Mouse (Mus musculus): ENCODE results near the gene Abcf3. TPM values are rescaled to one million over a fixed set of nuclear protein-coding genes. Genes with fewer than 3 reads are reported as not detected.

The Abcf3 gene
- 24.6 and 28.4 TPM in 2 replicates for polyA plus RNA-seq (2015; fragmentation: Nextera tagmentation; extraction: Ambion mirVana)

DNA sequence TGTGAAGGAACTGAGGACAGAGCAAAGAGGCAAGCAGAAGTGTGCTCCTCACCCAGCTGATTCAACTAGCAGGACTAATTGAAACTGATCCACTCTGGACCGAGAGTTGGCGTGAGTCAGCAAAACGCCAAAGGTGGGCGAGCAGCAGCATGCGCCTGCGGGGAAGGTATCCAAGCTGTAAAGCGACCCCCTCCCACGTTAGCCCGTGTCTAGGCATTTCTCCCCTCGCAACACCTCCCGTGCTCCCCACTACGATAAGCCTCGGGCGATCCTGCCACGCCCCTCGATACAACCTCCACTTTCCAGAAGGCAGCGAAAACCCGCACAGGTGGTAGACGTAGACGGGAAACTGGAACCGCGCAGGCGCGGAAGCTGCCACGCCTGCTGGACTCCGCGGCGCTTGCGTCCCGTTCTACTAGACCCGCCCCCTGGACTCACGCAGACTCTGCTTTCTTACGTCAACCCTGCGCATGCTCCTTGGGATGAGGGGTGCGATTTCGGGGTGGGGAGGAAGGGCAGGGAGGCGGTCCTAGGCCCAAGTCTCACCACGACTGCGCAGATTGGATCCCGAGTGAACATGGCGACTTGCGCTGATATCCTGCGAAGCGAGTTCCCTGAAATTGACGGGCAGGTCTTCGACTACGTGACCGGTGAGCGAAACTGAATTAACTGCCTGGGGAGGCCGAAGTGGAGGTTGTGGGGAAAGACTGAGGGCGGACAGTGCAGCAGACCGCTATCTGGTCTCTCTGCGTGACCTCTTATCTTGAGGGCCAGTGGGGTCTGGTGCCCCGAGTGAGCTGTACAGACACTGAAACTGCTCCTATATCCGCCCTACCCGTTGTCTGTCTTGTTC is at the start of gene Abcf3:
TSS of gene Abcf3 (plus strand) at position 482 of the 853 bp plus-strand sequence.
- Histone ChIP-seq H3K27me3 (no peaks in the 10 kb centered on the region), H3K4me2 (peak within 1 kb of the TSS; percentile 85), H3K9me3 (replicated peaks) (no peaks in the 10 kb centered on the region), H3K27ac (replicated peaks) (peak within 1 kb of the TSS; percentile 85), H3K9ac (peak within 1 kb of the TSS; percentile 75), H3K4me3 (replicated peaks) (peak within 1 kb of the TSS; percentile 84), H3K36me3 (replicated peaks) (peaks cover 62% of the 10 kb centered on the region), H3K4me1 (replicated peaks) (peaks cover 32% of the 10 kb centered on the region)
- WGBS (ENCODE audit: insufficient replicate concordance) = under 1% methylated on average over 56 of the region's 56 CpGs
- peak; percentile 98 for ATAC-seq (ENCODE audit: insufficient read depth)

- peak within 1 kb of the TSS; percentile 68 for H3K9ac ChIP-seq
- H3K4me3 ChIP-seq (replicated peaks) = peak within 1 kb of the TSS; percentile 78
- ATAC-seq (ENCODE audit: insufficient read depth) = peak; percentile 91
- no peaks in the 10 kb centered on the region for H3K9me3 ChIP-seq (replicated peaks)
- peak within 1 kb of the TSS; percentile 79 for H3K4me2 ChIP-seq
- WGBS (ENCODE audit: insufficient replicate concordance) = under 1% methylated on average over 49 of the region's 49 CpGs
- peak within 1 kb of the TSS; percentile 71 for H3K27ac ChIP-seq (replicated peaks)
- H3K36me3 ChIP-seq (replicated peaks) = peaks cover 29% of the 10 kb centered on the region
- no peaks in the 10 kb centered on the region; the same call in 1 of the 2 replicates for H3K27me3 ChIP-seq
- peaks cover 30% of the 10 kb centered on the region for H3K4me1 ChIP-seq (replicated peaks)
Measured at GRCm38 (mm10) chr16:20498677-20499475, 49.5 kb upstream of the Abcf3 start, which contains the start of gene Eif2b5. Gene Eif2b5 (plus strand): TSS chr16:20498817.

- H3K36me3 ChIP-seq (replicated peaks) = peaks cover 98% of the 10 kb centered on the region
- H3K4me3 ChIP-seq (replicated peaks) = no peak overlapping the region
- H3K9me3 ChIP-seq (replicated peaks) = no peaks in the 10 kb centered on the region
- 77% methylated on average over 8 of the region's 8 CpGs for WGBS (ENCODE audit: insufficient replicate concordance)
- H3K4me2 ChIP-seq = no peak overlapping the region
- 0 out of 2 replicates have a peak, but pooled peaks cover 3% of the 10 kb centered on the region for H3K4me1 ChIP-seq (replicated peaks)
- no peak for ATAC-seq (ENCODE audit: insufficient read depth)
- H3K27ac ChIP-seq (replicated peaks) = no peak overlapping the region
- no peaks in the 10 kb centered on the region for H3K27me3 ChIP-seq
- H3K9ac ChIP-seq = no peak overlapping the region
Measured at GRCm38 (mm10) chr16:20506000-20506399, 42.4 kb upstream of the Abcf3 start.

DNA sequence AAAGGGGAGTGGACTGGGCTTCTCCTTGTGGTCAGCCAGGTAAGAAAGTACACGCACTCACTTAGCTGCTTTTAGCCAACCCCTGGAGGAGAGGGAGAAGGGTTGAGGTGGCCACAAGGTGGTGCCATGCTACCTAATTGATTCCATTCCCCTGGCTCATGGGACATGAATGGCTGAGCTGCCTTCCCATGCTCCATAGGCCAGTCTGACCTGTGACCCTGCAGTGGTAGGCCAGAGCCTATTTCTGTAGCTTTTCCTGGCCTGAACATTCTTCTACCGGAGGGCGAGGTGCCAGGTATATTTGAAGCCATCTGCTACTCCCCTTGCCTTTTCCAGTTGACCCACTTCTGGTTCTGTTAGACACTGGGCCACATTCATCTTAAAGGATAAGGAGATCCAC is 39.0 kb upstream of the Abcf3 start:
- Histone ChIP-seq H3K9me3 (replicated peaks) (no peaks in the 10 kb centered on the region), H3K27ac (replicated peaks) (no peak overlapping the region), H3K36me3 (replicated peaks) (peaks cover 72% of the 10 kb centered on the region), H3K4me2 (no peak overlapping the region), H3K4me1 (replicated peaks) (0 out of 2 replicates have a peak, but pooled peaks cover 3% of the 10 kb centered on the region), H3K4me3 (replicated peaks) (no peak overlapping the region), H3K9ac (no peak overlapping the region), H3K27me3 (no peaks in the 10 kb centered on the region)
- 78% methylated on average over 3 of the region's 3 CpGs for WGBS (ENCODE audit: insufficient replicate concordance)
- ATAC-seq (ENCODE audit: insufficient read depth) = no peak

DNA sequence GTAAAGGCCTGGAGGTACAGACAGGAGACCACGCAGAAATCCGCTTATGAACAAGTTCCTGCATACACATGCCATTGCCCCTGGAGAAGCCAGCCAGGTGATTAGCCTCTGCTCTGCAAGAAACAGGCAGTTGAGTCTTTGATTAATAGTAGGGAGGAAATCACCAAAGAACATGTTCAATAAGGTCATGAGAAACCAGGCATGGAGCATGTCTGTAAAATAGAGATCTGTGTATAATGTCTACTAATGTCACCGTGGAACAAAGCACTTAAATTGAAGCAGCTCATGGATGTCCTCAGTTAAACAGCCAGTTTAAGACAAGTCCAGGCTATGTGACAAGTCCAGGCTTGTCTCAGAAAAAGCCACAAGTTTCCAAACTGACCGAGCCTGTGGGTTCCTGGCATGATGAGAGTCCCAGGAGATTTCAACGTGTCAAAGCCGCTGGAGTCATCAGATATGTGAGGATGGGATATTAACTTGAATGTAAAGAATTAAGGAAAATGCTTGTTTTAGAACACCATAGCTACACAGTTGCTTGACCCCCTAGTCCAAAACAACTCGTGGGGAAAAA is 37.0 kb upstream of the Abcf3 start:
- Histone ChIP-seq H3K4me3 (replicated peaks) (no peak overlapping the region), H3K9me3 (replicated peaks) (no peaks in the 10 kb centered on the region), H3K27me3 (no peaks in the 10 kb centered on the region), H3K36me3 (replicated peaks) (peaks cover 53% of the 10 kb centered on the region), H3K4me1 (replicated peaks) (peaks cover 9% of the 10 kb centered on the region), H3K4me2 (no peak overlapping the region), H3K27ac (replicated peaks) (no peak overlapping the region), H3K9ac (no peak overlapping the region)
- 83% methylated on average over 7 of the region's 7 CpGs for WGBS (ENCODE audit: insufficient replicate concordance)
- ATAC-seq (ENCODE audit: insufficient read depth) = no peak

GRCm38 (mm10) chr16:20516032-20516431 is 32.3 kb upstream of the Abcf3 start:
- peak overlapping the region; percentile 84; the same call in 1 of the 2 replicates for H3K27ac ChIP-seq (replicated peaks)
- H3K9ac ChIP-seq = peak overlapping the region; percentile 94
- no peak for ATAC-seq (ENCODE audit: insufficient read depth)
- peak overlapping the region; percentile 83 for H3K4me3 ChIP-seq (replicated peaks)
- H3K27me3 ChIP-seq = no peaks in the 10 kb centered on the region
- peaks cover 46% of the 10 kb centered on the region for H3K4me1 ChIP-seq (replicated peaks)
- peak overlapping the region; percentile 90 for H3K4me2 ChIP-seq
- no peaks in the 10 kb centered on the region for H3K9me3 ChIP-seq (replicated peaks)
- peaks cover 10% of the 10 kb centered on the region for H3K36me3 ChIP-seq (replicated peaks)

DNA sequence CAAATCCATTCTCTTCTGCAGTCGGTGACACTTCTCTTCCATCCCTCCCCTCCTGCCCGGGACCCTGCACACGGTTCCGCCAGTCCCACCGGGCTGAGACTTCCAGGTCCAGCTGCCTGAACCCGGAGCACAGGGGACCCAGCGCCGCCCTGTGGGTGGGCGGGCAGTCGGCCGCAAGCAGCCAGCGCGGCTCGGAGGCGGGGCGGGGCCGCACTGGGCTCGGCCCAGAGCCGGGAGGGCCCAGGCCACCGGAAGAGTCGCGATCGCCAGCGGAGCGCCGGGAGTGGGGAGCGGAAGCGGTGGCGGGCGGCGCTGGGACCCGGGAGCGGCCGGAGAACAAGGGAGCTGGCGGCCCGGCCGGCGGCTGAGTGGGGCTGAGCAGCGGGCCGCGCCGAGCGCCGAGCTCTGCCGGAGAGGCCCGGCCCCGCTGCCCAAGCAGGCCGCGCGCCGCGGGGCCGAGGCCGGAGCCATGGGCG is 31.6 kb upstream of the Abcf3 start, which contains the start of gene Dvl3:
TSS of gene Dvl3 (plus strand) at position 257 of the 476 bp plus-strand sequence.
- WGBS (ENCODE audit: insufficient replicate concordance) = under 1% methylated on average over 55 of the region's 55 CpGs
- peak; percentile 97 for ATAC-seq (ENCODE audit: insufficient read depth)
- H3K9ac ChIP-seq = peak within 1 kb of the TSS; percentile 94

DNA sequence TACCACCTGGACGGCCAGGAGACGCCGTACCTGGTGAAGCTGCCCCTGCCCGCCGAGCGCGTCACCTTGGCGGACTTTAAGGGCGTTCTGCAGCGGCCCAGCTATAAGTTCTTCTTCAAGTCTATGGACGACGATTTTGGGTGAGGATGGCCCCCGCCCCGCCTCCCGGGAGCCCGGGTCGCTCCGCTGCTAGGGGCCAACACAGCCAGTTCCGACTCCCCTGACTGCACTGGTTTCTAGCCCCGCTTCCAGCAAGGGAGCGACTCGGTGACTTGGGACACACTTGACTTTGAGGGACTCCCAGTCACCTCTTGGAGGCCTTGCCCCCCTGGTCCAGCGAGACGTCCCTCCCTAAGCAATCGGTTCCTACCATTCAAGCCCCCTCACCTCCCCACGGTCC is 31.2 kb upstream of the Abcf3 start:
- H3K4me1 ChIP-seq (replicated peaks) = peaks cover 48% of the 10 kb centered on the region
- peak overlapping the region; percentile 83 for H3K4me3 ChIP-seq (replicated peaks)
- H3K27me3 ChIP-seq = no peaks in the 10 kb centered on the region
- H3K9ac ChIP-seq = peak overlapping the region; percentile 94
- H3K9me3 ChIP-seq (replicated peaks) = no peaks in the 10 kb centered on the region
- peak overlapping the region; percentile 90 for H3K4me2 ChIP-seq
- H3K36me3 ChIP-seq (replicated peaks) = peaks cover 11% of the 10 kb centered on the region
- 0% methylated on average over 26 of the region's 26 CpGs for WGBS (ENCODE audit: insufficient replicate concordance)
- peak overlapping the region; percentile 84 for H3K27ac ChIP-seq (replicated peaks)
- peak; percentile 45 for ATAC-seq (ENCODE audit: insufficient read depth)

More for the DNA sequence above, 31.6 kb upstream of the Abcf3 start, which contains the start of gene Dvl3:
- peak within 1 kb of the TSS; percentile 84 for H3K27ac ChIP-seq (replicated peaks)
- no peaks in the 10 kb centered on the region for H3K9me3 ChIP-seq (replicated peaks)
- H3K4me3 ChIP-seq (replicated peaks) = peak within 1 kb of the TSS; percentile 83
- no peaks in the 10 kb centered on the region for H3K27me3 ChIP-seq
- peaks cover 48% of the 10 kb centered on the region for H3K4me1 ChIP-seq (replicated peaks)
- peak within 1 kb of the TSS; percentile 90 for H3K4me2 ChIP-seq
- peaks cover 10% of the 10 kb centered on the region for H3K36me3 ChIP-seq (replicated peaks)

DNA sequence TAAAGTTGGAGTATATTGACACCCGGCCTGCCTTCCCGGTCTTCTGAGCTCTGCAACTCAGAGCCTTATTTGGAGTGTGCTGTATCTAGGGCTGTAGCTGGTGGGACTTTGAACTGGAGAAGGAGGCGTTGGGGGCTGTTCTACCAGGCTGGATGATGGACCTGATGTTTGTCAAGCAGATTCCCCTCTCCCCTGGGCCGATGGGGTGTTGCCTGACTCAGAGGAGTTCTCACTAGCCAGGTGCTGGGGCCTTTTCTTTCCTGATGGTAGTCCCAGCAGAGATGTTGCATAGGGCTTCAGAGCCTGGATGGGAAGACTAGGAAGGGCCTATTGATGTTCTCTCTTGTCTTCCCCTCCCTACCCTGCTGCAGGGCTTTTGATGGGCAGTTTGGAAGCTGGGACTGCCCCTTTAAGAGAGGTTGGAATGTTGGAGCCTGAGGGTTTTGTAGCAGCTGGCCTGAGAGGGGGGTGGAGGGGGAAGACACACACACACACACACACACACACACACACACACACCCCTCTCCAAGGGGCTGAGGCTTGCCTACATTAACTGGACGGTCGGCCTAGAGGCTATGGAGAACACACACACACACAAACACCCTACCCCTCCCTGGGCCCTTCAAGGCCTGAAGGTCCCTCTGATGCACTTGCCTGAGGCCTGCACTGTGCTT is 30.5 kb upstream of the Abcf3 start:
- Histone ChIP-seq H3K27me3 (no peaks in the 10 kb centered on the region), H3K4me3 (replicated peaks) (peak overlapping the region; percentile 83), H3K36me3 (replicated peaks) (peaks cover 12% of the 10 kb centered on the region), H3K4me2 (peak overlapping the region; percentile 90), H3K9me3 (replicated peaks) (no peaks in the 10 kb centered on the region), H3K4me1 (replicated peaks) (peaks cover 48% of the 10 kb centered on the region), H3K9ac (peak overlapping the region; percentile 94), H3K27ac (replicated peaks) (peak overlapping the region; percentile 84)
- ATAC-seq (ENCODE audit: insufficient read depth) = no peak; the same call in 1 of the 2 replicates
- WGBS (ENCODE audit: insufficient replicate concordance) = 14% methylated on average over 6 of the region's 6 CpGs

DNA sequence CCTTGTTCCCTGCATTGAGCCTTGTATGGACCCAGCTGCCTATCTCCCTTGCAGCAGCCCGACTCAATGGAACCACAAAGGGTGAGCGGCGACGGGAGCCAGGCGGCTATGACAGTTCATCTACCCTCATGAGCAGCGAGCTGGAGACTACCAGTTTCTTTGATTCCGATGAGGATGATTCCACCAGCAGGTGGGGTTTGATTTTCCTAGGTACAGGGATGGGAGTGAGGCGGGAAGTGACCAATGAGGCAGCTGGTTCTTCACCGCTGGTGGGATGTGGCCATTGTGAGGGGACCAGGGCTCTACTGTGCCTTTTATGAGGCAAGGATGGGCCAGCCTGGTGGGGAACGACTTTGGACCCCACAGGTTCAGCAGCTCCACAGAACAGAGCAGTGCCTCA is 24.5 kb upstream of the Abcf3 start:
- 82% methylated on average over 10 of the region's 10 CpGs for WGBS (ENCODE audit: insufficient replicate concordance)
- H3K9me3 ChIP-seq (replicated peaks) = no peaks in the 10 kb centered on the region
- H3K36me3 ChIP-seq (replicated peaks) = peaks cover 71% of the 10 kb centered on the region
- H3K4me3 ChIP-seq (replicated peaks) = no peak overlapping the region
- no peak overlapping the region for H3K4me2 ChIP-seq
- H3K4me1 ChIP-seq (replicated peaks) = peaks cover 26% of the 10 kb centered on the region
- no peak overlapping the region for H3K27ac ChIP-seq (replicated peaks)
- no peak overlapping the region for H3K9ac ChIP-seq
- H3K27me3 ChIP-seq = no peaks in the 10 kb centered on the region
- ATAC-seq (ENCODE audit: insufficient read depth) = no peak

Measured in liver, embryonic 15.5 days (tissue).